Mouse (Mus musculus) frontal cortex, adult 2 months (tissue): ENCODE data around the gene Cntnap1. TPM values are rescaled to one million over a fixed set of nuclear protein-coding genes. Genes with fewer than 3 reads are reported as not detected.

Experiments
- DNase-seq, 2 experiments: peaks; one replicate each; pipeline ENCODE4 v3.0.0; 2022; ENCODE audit warnings: low spot score in 1 of 2; ENCODE audit errors: extremely low spot score in 1 of 2
- polyA plus RNA-seq: library from polyadenylated mRNA; depleted of rRNA; stranded (reverse); fragments of >200 nt; gene quantifications from 2 replicates; pipeline ENCODE4 v1.2.3, GENCODE M21; 2012

Cntnap1 gene
- polyA plus RNA-seq, 1 experiment, result 65.8 TPM

GRCm38 (mm10) chr11:101182771-101183517 lies 12.6 kb downstream of the Cntnap1 start:
- no peak for DNase-seq

DNA sequence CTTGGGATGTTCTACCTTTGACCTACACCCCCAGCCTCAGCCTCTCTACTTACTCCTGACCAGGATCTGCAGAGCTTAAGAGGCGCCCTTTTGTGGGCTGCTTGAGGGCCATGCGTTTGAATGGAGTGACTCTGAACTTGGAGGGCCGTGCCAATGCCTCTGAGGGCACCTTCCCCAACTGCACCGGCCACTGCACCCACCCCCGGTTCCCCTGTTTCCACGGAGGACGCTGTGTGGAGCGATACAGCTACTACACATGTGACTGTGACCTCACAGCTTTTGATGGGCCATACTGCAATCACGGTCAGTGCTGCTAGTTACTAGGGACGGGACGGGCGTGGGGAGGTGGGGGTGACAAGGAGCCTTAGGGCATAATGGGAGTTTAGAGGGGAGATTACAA lies 14.7 kb downstream of the Cntnap1 start:
- no peak for DNase-seq

DNA sequence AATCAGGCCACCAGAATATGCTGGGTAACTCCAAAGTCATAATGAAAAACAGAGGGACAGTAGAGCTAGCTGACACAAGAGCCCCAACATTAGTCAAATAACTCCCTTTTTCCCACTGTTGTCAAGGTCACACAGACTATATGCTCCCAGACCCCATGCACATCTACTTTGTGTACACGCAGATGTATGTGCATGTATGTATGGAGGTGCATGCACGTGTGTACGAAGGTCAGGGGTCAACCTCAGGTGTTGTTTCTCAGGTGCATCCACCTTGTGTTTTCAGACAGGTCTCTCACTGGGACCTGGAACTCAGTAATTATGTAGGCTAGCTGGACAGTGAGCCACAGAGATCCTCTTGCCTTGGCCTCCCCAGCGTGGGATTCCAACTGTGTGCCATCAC lies 15.1 kb downstream of the Cntnap1 start:
- no peak for DNase-seq

GRCm38 (mm10) chr11:101186526-101187247 lies 16.4 kb downstream of the Cntnap1 start:
- no peak for DNase-seq

GRCm38 (mm10) chr11:101187541-101187940 lies 17.2 kb downstream of the Cntnap1 start:
- DNase-seq, result no peak

GRCm38 (mm10) chr11:101188166-101188805 lies 18.0 kb downstream of the Cntnap1 start:
- DNase-seq, result no peak

DNA sequence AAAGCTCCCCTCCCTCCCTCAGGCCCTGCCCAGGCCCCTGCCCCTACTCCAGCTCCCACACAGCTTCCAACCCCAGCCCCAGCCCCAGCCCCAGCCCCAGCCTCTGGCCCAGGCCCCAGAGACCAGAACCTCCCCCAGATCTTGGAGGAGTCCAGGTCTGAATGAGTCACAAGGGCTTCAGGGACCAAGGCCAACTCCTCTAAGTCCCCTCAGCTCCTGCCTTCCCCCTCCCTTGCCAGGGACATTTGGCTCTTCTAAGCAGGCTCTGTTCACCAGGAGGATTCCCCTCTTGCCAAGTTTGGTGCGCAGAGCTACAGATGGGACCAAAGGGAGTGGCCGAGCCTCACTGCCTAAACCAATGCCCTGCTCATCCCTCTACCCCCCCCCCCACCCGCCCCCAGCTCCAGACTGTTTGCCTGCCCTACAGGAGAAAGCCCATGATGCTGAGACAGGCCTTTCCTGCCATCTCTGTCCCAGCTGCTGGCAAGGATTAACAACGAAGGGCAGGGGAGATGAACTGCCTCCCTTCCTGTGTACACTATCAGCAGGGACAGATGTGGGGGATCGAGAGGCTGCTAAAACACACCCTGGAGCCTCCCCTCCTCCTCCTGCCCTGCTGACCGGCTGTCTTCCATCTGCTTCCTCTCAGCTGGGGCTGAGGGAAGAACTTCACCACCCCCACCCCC lies 19.3 kb downstream of the Cntnap1 start:
- peak in 1 of 2 experiments; percentile 66 for DNase-seq

DNA sequence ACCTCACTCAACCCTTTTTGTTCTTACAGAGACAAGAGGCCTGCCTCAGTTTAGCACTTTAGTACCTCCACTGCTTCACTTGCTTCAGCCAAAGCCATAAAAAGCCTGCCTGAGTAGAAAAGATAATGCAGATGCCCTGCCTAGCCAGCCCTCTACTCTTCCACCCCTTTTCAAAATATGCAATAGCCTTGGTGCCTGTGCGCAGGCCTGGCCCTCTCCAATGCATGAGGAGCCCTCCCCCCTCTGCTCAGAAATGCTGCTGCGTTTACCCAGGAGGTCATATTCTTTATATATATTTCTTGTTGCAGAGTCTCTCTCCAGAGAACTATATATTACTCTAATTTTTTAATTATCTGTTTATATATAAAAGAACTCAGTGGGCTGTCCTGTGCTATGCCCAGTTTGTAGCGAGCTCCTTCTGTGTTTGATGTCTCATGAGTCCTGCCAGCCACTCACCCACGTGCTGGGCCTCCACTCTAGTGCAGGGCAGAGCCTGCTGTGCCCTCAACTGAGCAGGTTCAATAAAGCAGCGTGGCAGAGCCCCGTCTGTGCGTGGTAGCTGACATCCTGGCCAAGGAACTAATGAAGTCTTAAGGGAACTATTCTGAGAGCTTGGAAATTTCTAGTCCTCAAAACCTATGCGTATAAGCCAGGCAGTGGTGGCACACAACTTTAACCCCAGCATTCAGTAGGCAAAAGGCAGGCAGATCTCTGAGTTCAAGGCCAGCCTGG lies 20.0 kb downstream of the Cntnap1 start:
- DNase-seq, result no peak

- DNase-seq, result no peak
Observed at GRCm38 (mm10) chr11:101190913-101191907, 20.9 kb downstream of the Cntnap1 start.

GRCm38 (mm10) chr11:101191919-101192470 lies 21.7 kb downstream of the Cntnap1 start:
- DNase-seq, result no peak

- DNase-seq, result no peak
Observed at GRCm38 (mm10) chr11:101192646-101193045, 22.3 kb downstream of the Cntnap1 start.

- no peak for DNase-seq
Observed at GRCm38 (mm10) chr11:101193076-101193475, 22.8 kb downstream of the Cntnap1 start.

GRCm38 (mm10) chr11:101194137-101194536 lies 23.8 kb downstream of the Cntnap1 start:
- DNase-seq, result no peak

- no peak for DNase-seq
Observed at GRCm38 (mm10) chr11:101194643-101195042, 24.3 kb downstream of the Cntnap1 start.

- DNase-seq, result no peak
Observed at GRCm38 (mm10) chr11:101195101-101195500, 24.8 kb downstream of the Cntnap1 start.

DNA sequence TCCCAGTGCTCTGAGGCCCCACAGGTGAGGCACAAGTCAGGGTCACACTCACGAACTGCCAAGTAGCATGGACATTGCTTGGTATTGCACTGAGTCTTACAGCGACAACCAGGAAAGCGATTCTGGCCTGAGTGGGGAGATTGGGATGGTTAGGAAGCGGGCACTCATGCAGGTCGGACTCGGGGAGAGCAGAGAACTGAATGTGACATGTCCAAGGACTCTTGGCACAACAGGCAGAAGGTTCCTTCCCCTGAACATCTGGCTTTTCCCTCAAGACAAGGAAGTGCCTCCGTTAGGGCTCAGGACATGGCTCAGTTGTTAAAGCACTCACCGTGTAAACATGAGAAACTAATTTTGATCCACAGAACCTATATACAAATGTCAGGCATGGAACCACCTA lies 25.2 kb downstream of the Cntnap1 start:
- DNase-seq, result no peak

GRCm38 (mm10) chr11:101196175-101196574 lies 25.9 kb downstream of the Cntnap1 start:
- no peak for DNase-seq

- no peak for DNase-seq
Observed at GRCm38 (mm10) chr11:101199555-101199954, 29.2 kb downstream of the Cntnap1 start.

DNA sequence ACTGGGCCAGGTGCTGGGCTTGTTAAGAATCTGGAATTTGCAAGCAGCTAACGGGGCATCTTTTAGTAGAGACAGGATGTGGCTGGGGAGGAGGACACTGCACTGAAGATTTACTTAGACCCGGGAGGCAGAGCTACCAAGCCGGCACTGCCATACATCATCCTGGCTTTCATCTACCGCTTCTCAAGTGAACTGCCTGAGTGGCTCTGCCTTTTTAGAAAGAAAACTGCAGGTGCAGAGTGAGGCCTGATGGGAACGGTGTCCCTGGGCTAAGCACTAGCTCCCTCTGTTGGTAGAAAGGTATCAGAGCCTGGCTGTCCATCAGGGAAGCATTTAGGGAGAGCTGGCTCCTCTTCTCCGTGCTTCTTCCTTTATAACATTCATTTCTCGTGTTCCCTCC lies 30.7 kb downstream of the Cntnap1 start:
- DNase-seq, result peak in 1 of 2 experiments; percentile 79
